Mouse (Mus musculus): ENCODE data around the gene Abcb8. TPM values are rescaled to one million over a fixed set of nuclear protein-coding genes. Genes with fewer than 3 reads are reported as not detected.
A peak's percentile ranks its signal among the peaks of the same experiment; 100 is the strongest.

Gene Abcb8
- total and polyA plus RNA-seq, 3 experiments, result 76.9 to 124 TPM; not detected in 1

- TF ChIP-seq MAZ (IDR thresholded peaks at IDR 0.05; ENCODE audit: low read depth, low read length), result peak; percentile 65; the same call in 1 of the 2 replicates
- peak; percentile 71 for TF ChIP-seq ZC3H11A (IDR thresholded peaks at IDR 0.05; ENCODE audit: low read depth, low read length)
- TF ChIP-seq E2F4 (IDR thresholded peaks at IDR 0.05; ENCODE audit: borderline replicate concordance, low read depth, low read length), result no peak
Observed at GRCm38 (mm10) chr5:24393392-24393997, at the start of gene Abcb8 (continued).

DNA sequence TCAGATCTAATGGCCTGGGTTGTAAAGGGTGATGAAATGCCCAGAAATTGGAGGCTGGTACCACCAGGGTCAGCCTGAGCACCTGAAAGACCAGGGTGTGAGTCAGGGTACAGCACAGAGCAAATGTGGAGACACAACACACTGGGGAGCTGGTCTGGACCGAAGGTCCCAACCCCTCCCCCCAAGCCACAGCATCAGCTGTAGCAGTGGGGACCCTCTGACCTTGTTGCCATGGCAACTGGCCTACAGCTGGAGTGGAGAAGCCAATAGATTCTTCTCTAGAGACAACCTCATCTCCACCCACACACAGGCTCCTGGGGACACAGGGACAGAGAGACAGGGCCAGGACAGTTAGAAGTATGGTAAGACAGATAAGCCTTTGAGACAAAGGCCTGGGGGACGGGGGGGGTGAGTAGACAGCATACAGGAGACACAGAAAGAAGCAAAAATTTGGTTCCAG lies 49.5 kb upstream of the Abcb8 start:
- Histone ChIP-seq H3K27me3 (ENCODE audit: control insufficient read depth in 1 of 2, insufficient read depth in 2 of 2, low read length in 2 of 2) (no peaks in the 10 kb centered on the region), H3K4me1 (ENCODE audit: control insufficient read depth in 1 of 2, insufficient read depth in 2 of 2, low read length in 2 of 2) (peaks cover 36 to 56% of the 10 kb centered on the region in 2 experiments), H3K9ac (ENCODE audit: control insufficient read depth, low read depth, low read length, poor library complexity, severe bottlenecking) (peak overlapping the region; percentile 73), H3K9me3 (replicated peaks; ENCODE audit: insufficient read depth, low read length) (no peaks in the 10 kb centered on the region), H3K36me3 (ENCODE audit: control insufficient read depth in 1 of 2, insufficient read depth in 2 of 2, low read length in 2 of 2) (peaks cover 0 to 36% of the 10 kb centered on the region in 2 experiments; a peak in 2 of 4 replicates), H3K27ac (ENCODE audit: control insufficient read depth, low read depth, low read length) (peak overlapping the region; percentile 97), H3K4me3 (ENCODE audit: control insufficient read depth in 1 of 2, insufficient read depth in 1 of 2, low read depth in 2 of 2, low read length in 2 of 2) (peak overlapping the region; percentile 50 to 58), H3K79me2 (ENCODE audit: control insufficient read depth, insufficient read depth, low read length, poor library complexity) (no peaks in the 10 kb centered on the region; the same call in 1 of the 2 replicates)
- TF ChIP-seq SMC3 (IDR thresholded peaks at IDR 0.05; ENCODE audit: low read depth, low read length) (no peak), ETS1 (IDR thresholded peaks at IDR 0.05; ENCODE audit: low read depth, low read length) (peak; percentile 97), MXI1 (IDR thresholded peaks at IDR 0.05; ENCODE audit: low read depth, low read length) (peak; percentile 78), RCOR1 (IDR thresholded peaks at IDR 0.05; ENCODE audit: low read depth, low read length) (peak; percentile 64), JUND (IDR thresholded peaks at IDR 0.05; ENCODE audit: low read depth, low read length) (no peak), E2F4 (IDR thresholded peaks at IDR 0.05; ENCODE audit: borderline replicate concordance, low read depth, low read length) (no peak), KAT2A (conservative IDR thresholded peaks at IDR 0.05; ENCODE audit: low read depth, low read length) (no peak), GATA1 (IDR thresholded peaks at IDR 0.05; ENCODE audit: low read depth, low read length) (peak; percentile 89), MAX (IDR thresholded peaks at IDR 0.05; ENCODE audit: low read length) (no peak), MYB (IDR thresholded peaks at IDR 0.05; ENCODE audit: low read depth, low read length) (peak; percentile 86), RAD21 (IDR thresholded peaks at IDR 0.05; ENCODE audit: low read depth, low read length) (no peak), SIN3A (IDR thresholded peaks at IDR 0.05; ENCODE audit: low read length) (peak; percentile 98), ZC3H11A (IDR thresholded peaks at IDR 0.05; ENCODE audit: low read depth, low read length) (no peak), EP300 (IDR thresholded peaks at IDR 0.05; ENCODE audit: low read depth in 1 of 2, low read length in 2 of 2) (peak; percentile 90 to 97), ELF1 (IDR thresholded peaks at IDR 0.05; ENCODE audit: low read depth, low read length) (no peak), TAL1 (IDR thresholded peaks at IDR 0.05; ENCODE audit: low read length) (peak; percentile 78), HCFC1 (IDR thresholded peaks at IDR 0.05; ENCODE audit: low read depth, low read length) (no peak), POLR2AphosphoS5 (IDR thresholded peaks at IDR 0.05; ENCODE audit: borderline replicate concordance, low read depth, low read length) (no peak), POLR2AphosphoS2 (IDR thresholded peaks at IDR 0.05; ENCODE audit: low read length) (0 out of 2 replicates have a peak, but pooled peaks have one; percentile 46), BHLHE40 (IDR thresholded peaks at IDR 0.05; ENCODE audit: borderline replicate concordance, low read depth, low read length) (no peak), CHD2 (IDR thresholded peaks at IDR 0.05; ENCODE audit: low read length) (peak; percentile 83), TCF12 (IDR thresholded peaks at IDR 0.05; ENCODE audit: low read depth, low read length) (peak; percentile 92)
- peak; percentile 97 for DNase-seq (ENCODE audit: low read depth, low spot score)
